Mouse (Mus musculus) CH12.LX (cell line): ENCODE measurements around the gene Gm20683. TPM values are rescaled to one million over a fixed set of nuclear protein-coding genes. Genes with fewer than 3 reads are reported as not detected.
A peak's percentile ranks its signal among the peaks of the same experiment; 100 is the strongest.

Experiments
- DNase-seq: peaks from one replicate; pipeline ENCODE4 v3.0.0-alpha.2; 2013; ENCODE audit errors: extremely low read depth
- H3K27ac ChIP-seq: 2 replicates; pipeline ENCODE4 v1.5.1; 2012; ENCODE audit warnings: low read depth, mild to moderate bottlenecking, control low read depth, moderate library complexity; ENCODE audit not compliant: insufficient read depth
- H3K27me3 ChIP-seq: replicated peaks from 2 replicates; pipeline ENCODE3; 2012; ENCODE audit warnings: inconsistent platforms
- H3K36me3 ChIP-seq, 2 experiments: replicated peaks in 1 of 2; 2 replicates each; pipeline versions ENCODE3 to v1.6.1; 2012; ENCODE audit warnings: inconsistent platforms in 1 of 2, low read length in 1 of 2, mild to moderate bottlenecking in 1 of 2, mixed read lengths in 1 of 2, moderate library complexity in 1 of 2; ENCODE audit not compliant: control insufficient read depth in 1 of 2, insufficient read depth in 1 of 2
- H3K4me1 ChIP-seq, 2 experiments: 2 replicates each; pipeline ENCODE4 v1.6.1; 2012; ENCODE audit warnings: inconsistent platforms in 1 of 2, moderate library complexity in 1 of 2; ENCODE audit not compliant: insufficient read depth in 2 of 2, control insufficient read depth in 1 of 2
- H3K4me2 ChIP-seq: 2 replicates; pipeline ENCODE4 v1.6.1; 2012; ENCODE audit warnings: low read depth, mild to moderate bottlenecking, control low read depth; ENCODE audit not compliant: poor library complexity, insufficient read depth, severe bottlenecking
- H3K4me3 ChIP-seq, 3 experiments: fragments of 150-350 bp in 1 of 3; sonication (generic) in 1 of 3; replicated peaks in 1 of 3; 2 replicates each; pipeline versions ENCODE3 to v1.5.1; 2011 to 2012; ENCODE audit warnings: low read depth in 2 of 3, low read length in 2 of 3, mild to moderate bottlenecking in 2 of 3, moderate library complexity in 2 of 3, control low read depth in 1 of 3, improper control_type of control experiment in 1 of 3, inconsistent platforms in 1 of 3, mixed read lengths in 1 of 3; ENCODE audit not compliant: poor library complexity in 1 of 3
- H3K79me2 ChIP-seq: replicated peaks from 2 replicates; pipeline ENCODE4 v1.6.1; 2012; ENCODE audit warnings: mild to moderate bottlenecking, moderate library complexity; ENCODE audit not compliant: control insufficient read depth, poor library complexity, insufficient read depth, severe bottlenecking; ENCODE audit errors: extremely low read depth
- H3K9ac ChIP-seq: 2 replicates; pipeline ENCODE4 v1.6.1; 2012; ENCODE audit warnings: low read depth, mild to moderate bottlenecking, control low read depth, moderate library complexity; ENCODE audit not compliant: insufficient read depth
- H3K9me3 ChIP-seq: replicated peaks from 2 replicates; pipeline ENCODE3; 2012; ENCODE audit warnings: low read length, inconsistent platforms, mixed read lengths
- CHD1 ChIP-seq: IDR thresholded peaks from 2 replicates; pipeline ENCODE4 v1.6.1; 2012; ENCODE audit warnings: low read depth, low read length, improper control_type of control experiment, inconsistent platforms
- CHD2 ChIP-seq: IDR thresholded peaks from 2 replicates; pipeline ENCODE4 v1.6.1; 2011; ENCODE audit warnings: low read length, improper control_type of control experiment
- E2F4 ChIP-seq: IDR thresholded peaks from 2 replicates; pipeline ENCODE4 v1.6.1; 2011; ENCODE audit warnings: low read depth, low read length, improper control_type of control experiment; ENCODE audit not compliant: insufficient replicate concordance
- ELF1 ChIP-seq: IDR thresholded peaks from 2 replicates; pipeline ENCODE4 v1.6.1; 2014; ENCODE audit warnings: low read depth, mild to moderate bottlenecking, inconsistent platforms, low read length, improper control_type of control experiment
- EP300 ChIP-seq: IDR thresholded peaks from 2 replicates; pipeline ENCODE4 v1.6.1; 2011; ENCODE audit warnings: low read length, improper control_type of control experiment
- GABPA ChIP-seq: IDR thresholded peaks from 2 replicates; pipeline ENCODE4 v1.6.1; 2012; ENCODE audit warnings: low read depth, low read length, improper control_type of control experiment, inconsistent platforms; ENCODE audit not compliant: insufficient replicate concordance
- IRF4 ChIP-seq: IDR thresholded peaks from 2 replicates; pipeline ENCODE4 v1.6.1; 2014; ENCODE audit warnings: low read depth, mild to moderate bottlenecking, inconsistent platforms, low read length, improper control_type of control experiment
- KAT2A ChIP-seq: IDR thresholded peaks from 2 replicates; pipeline ENCODE4 v1.6.1; 2012; ENCODE audit warnings: low read length, improper control_type of control experiment, inconsistent platforms; ENCODE audit not compliant: insufficient replicate concordance
- MAFK ChIP-seq: IDR thresholded peaks from 2 replicates; pipeline ENCODE4 v1.6.1; 2011; ENCODE audit warnings: low read length, improper control_type of control experiment; ENCODE audit not compliant: insufficient replicate concordance
- MAX ChIP-seq: IDR thresholded peaks from 2 replicates; pipeline ENCODE4 v1.6.1; 2011; ENCODE audit warnings: low read length, improper control_type of control experiment
- MXI1 ChIP-seq: IDR thresholded peaks from 2 replicates; pipeline ENCODE4 v1.6.1; 2011; ENCODE audit warnings: mild to moderate bottlenecking, low read depth, low read length, improper control_type of control experiment
- NRF1 ChIP-seq: IDR thresholded peaks from 2 replicates; pipeline ENCODE4 v1.6.1; 2014; ENCODE audit warnings: low read depth, mild to moderate bottlenecking, inconsistent platforms, low read length, improper control_type of control experiment, moderate library complexity
- POLR2A ChIP-seq: IDR thresholded peaks from 2 replicates; pipeline ENCODE4 v1.6.1; 2011; ENCODE audit warnings: low read depth, mild to moderate bottlenecking, improper control_type of control experiment, low read length
- TBP ChIP-seq: conservative IDR thresholded peaks from 2 replicates; pipeline ENCODE4 v1.6.1; 2011; ENCODE audit warnings: low read depth, low read length, improper control_type of control experiment
- TCF12 ChIP-seq: IDR thresholded peaks from 2 replicates; pipeline ENCODE4 v1.6.1; 2014; ENCODE audit warnings: low read depth, mild to moderate bottlenecking, inconsistent platforms, low read length, improper control_type of control experiment
- USF1 ChIP-seq: IDR thresholded peaks from 2 replicates; pipeline ENCODE4 v1.6.1; 2014; ENCODE audit warnings: low read depth, mild to moderate bottlenecking, inconsistent platforms, low read length, improper control_type of control experiment
- USF2 ChIP-seq: conservative IDR thresholded peaks from 2 replicates; pipeline ENCODE4 v1.6.1; 2011; ENCODE audit warnings: low read depth, low read length, improper control_type of control experiment
- ZC3H11A ChIP-seq: IDR thresholded peaks from 2 replicates; pipeline ENCODE4 v1.6.1; 2012; ENCODE audit warnings: low read depth, mild to moderate bottlenecking, inconsistent platforms, low read length, improper control_type of control experiment
- ZNF384 ChIP-seq: IDR thresholded peaks from 2 replicates; pipeline ENCODE4 v1.6.1; 2012; ENCODE audit warnings: low read depth, low read length, improper control_type of control experiment, inconsistent platforms
- dilution Hi-C: fragments of 300-500 bp; cut with MboI; formaldehyde crosslinking; loops from 2 replicates; pipeline ENCODE4 v1.14.3; 2020; ENCODE audit warnings: low sequenced_read_pairs; ENCODE audit not compliant: extremely low pct_unique_long_range_greater_than_20kb, extremely low pct_ligation_motif_present
- in situ Hi-C: fragments of 300-500 bp; cut with MboI; formaldehyde crosslinking; loops from 3 replicates; pipeline ENCODE4 v1.14.3; 2019; ENCODE audit warnings: low sequenced_read_pairs, low pct_ligation_motif_present, low pct_unique_long_range_greater_than_20kb, mixed read lengths
- polyA plus RNA-seq: library from polyadenylated mRNA; unstranded; fragments of >175 nt; gene quantifications from 2 replicates; pipeline ENCODE4 v1.2.1, GENCODE M21; 2012; ENCODE audit warnings: low read depth; ENCODE audit not compliant: insufficient read length
- total RNA-seq, 2 experiments: library from RNA; depleted of rRNA; stranded (reverse); fragments of 300-350 nt in 1 of 2; fragments of >200 nt in 1 of 2; gene quantifications; 2 replicates each; pipeline ENCODE4 v1.2.3; 2012 to 2014

Gm20683 gene
- total and polyA plus RNA-seq, 3 experiments: 1.3 to 4.8 (median 3.8) TPM

DNA sequence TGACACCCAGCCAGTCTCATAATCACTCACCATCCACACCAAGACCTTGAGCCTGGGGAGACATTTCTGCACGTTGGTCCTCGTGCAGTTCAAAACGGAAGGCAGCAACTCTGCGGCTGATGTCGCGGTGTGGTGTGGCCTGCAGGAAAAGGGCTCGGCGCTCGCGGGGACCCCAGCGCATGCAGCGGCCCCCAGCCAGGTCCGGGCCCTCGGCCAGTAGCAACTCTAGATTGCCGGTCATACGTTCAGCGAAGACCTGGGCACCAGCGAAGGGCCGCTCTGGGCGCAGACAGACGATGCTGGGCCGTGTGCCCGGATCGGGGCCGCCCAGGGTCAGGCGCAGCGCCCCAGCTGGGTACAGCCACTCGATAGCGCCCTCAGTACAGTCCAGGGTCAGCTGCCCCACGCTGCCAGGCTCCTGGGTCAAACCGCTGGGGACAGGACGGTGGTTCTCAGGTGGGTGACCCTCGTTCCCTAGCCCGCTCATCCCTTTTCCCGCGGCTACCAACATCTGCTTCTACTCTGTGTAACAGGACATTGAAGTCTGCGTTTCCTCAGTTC is 45.3 kb downstream of the Gm20683 start:
- peak overlapping the region; percentile 81 for H3K9ac ChIP-seq
- dilution Hi-C loops (no loop called here), in situ Hi-C loops (loop anchor here (10.0 kb wide), 1 partner anchor 61 kb away; the partner anchor contains the start of gene Mslnl)
- DNase-seq: no peak
- peaks cover 22% of the 10 kb centered on the region for H3K27me3 ChIP-seq
- peaks cover 0 to 8% of the 10 kb centered on the region in 2 experiments for H3K36me3 ChIP-seq
- no peaks in the 10 kb centered on the region for H3K79me2 ChIP-seq
- peaks cover 14 to 25% of the 10 kb centered on the region in 2 experiments for H3K4me1 ChIP-seq
- no peak overlapping the region for H3K27ac ChIP-seq
- TF ChIP-seq MXI1 (no peak; the same call in 1 of the 2 replicates), MAX (no peak), KAT2A (no peak), USF1 (no peak), CHD2 (no peak)
- H3K4me2 ChIP-seq: peak overlapping the region; percentile 75
- H3K9me3 ChIP-seq: peaks cover 2% of the 10 kb centered on the region
- H3K4me3 ChIP-seq: peak overlapping the region; percentile 64 to 78 (median 67)

DNA sequence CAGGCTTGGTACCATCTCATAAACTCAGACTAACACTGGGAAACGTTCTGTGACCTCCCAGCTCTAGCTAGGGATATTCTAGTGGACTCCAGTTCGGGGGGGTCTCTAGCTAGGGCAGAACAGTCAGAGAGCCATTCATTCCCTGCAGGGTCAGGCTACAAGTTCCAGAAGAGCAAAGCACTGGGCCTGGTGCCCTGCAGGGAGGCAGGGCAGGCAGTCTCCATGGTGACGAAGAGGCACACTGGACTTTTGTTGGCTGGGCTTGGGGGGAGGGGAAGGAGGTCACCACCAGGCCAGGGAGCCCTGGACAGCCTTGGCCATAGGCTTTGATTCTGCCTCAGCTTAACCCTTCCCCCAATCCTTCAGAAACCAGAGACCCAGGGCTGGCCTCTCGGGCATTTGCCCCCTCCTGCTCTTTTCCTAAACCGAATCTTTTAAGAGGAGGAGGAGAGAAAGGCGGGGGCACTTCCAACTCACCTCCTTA is 45.9 kb downstream of the Gm20683 start, which contains the start of gene AC134908.4:
Gene AC134908.4, minus strand, starts transcription at position 51 of the 484 bp plus-strand sequence.
- no peak within 1 kb of the TSS for H3K27ac ChIP-seq
- no peak for DNase-seq
- H3K4me3 ChIP-seq: peak within 1 kb of the TSS; percentile 64 to 78 (median 67)
- dilution Hi-C loops (no loop called here), in situ Hi-C loops (loop anchor here (10.0 kb wide), 1 partner anchor 61 kb away; the partner anchor contains the start of gene Mslnl)
- peaks cover 14 to 32% of the 10 kb centered on the region in 2 experiments for H3K4me1 ChIP-seq
- H3K36me3 ChIP-seq: peaks cover 0 to 11% of the 10 kb centered on the region in 2 experiments
- peak within 1 kb of the TSS; percentile 75 for H3K4me2 ChIP-seq
- peaks cover 20% of the 10 kb centered on the region for H3K27me3 ChIP-seq
- peak within 1 kb of the TSS; percentile 81 for H3K9ac ChIP-seq
- H3K9me3 ChIP-seq: peaks cover 2% of the 10 kb centered on the region
- H3K79me2 ChIP-seq: 0 out of 2 replicates have a peak, but pooled peaks cover 3% of the 10 kb centered on the region
- TF ChIP-seq TBP (no peak), ELF1 (no peak), USF1 (no peak), POLR2A (no peak), CHD1 (no peak), EP300 (no peak), KAT2A (no peak), MXI1 (no peak), ZNF384 (no peak), IRF4 (no peak), USF2 (no peak), TCF12 (no peak), E2F4 (no peak), GABPA (no peak), MAFK (no peak), NRF1 (no peak), ZC3H11A (no peak)
